Mouse (Mus musculus) splenic B cell, adult 2 months (primary cell): ENCODE results near the gene Helz2.
"Not testable (repeated sequence)": the region's sequence is repeated elsewhere in the genome, so short reads cannot be mapped to it uniquely, and the experiment has no call there.

Experiments used
- DNase-seq: peaks from one replicate; pipeline ENCODE4 v3.0.0-alpha.2; 2011; ENCODE audit warnings: low read depth, low spot score
- H3K27me3 ChIP-seq: 2 replicates; pipeline ENCODE4 v1.6.1; 2012; ENCODE audit warnings: mild to moderate bottlenecking, low read length, moderate library complexity, mixed read lengths; ENCODE audit not compliant: control insufficient read depth, poor library complexity, insufficient read depth, severe bottlenecking
- H3K36me3 ChIP-seq: 2 replicates; pipeline ENCODE4 v1.6.1; 2012; ENCODE audit warnings: mild to moderate bottlenecking, low read length, moderate library complexity, mixed read lengths; ENCODE audit not compliant: control insufficient read depth, poor library complexity, insufficient read depth, severe bottlenecking

Gene Helz2

DNA sequence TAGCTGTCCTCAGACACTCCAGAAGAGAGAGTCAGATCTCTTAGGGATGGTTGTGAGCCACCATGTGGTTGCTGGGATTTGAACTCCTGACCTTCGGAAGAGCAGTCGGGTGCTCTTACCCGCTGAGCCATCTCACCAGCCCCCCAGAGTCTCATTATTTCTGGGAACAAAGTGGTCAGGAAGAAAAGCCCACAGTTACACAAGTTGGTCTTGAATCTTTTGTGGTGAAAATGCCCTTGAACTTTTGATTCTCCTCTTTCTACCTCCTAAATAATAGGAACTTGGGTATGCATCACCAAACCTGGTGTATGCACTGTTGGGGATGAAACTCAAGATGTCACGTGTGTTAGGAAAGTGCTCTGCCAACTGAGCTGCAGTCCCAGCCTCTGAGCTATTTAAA, 49.9 kb downstream of the Helz2 start:
- Histone ChIP-seq H3K36me3 (no peaks in the 10 kb centered on the region), H3K27me3 (no peaks in the 10 kb centered on the region)
- peak; percentile 15 for DNase-seq

DNA sequence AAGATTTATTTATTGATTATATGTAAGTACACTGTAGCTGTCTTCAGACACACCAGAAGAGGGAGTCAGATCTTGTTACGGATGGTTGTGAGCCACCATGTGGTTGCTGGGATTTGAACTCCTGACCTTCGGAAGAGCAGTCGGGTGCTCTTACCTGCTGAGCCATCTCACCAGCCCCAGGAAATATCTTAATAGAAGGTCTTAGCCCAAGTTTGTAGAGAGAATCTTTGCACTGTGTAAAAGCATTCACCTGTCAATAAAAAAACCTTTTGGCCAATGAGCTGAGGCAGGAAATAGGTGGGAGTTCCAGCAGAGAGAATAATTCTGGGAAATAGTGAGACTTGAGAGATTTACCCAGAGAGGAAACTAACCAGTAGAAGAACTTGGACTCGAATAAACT, 50.4 kb downstream of the Helz2 start:
- H3K36me3 ChIP-seq, DNase-seq, H3K27me3 ChIP-seq: not testable (repeated sequence)

DNA sequence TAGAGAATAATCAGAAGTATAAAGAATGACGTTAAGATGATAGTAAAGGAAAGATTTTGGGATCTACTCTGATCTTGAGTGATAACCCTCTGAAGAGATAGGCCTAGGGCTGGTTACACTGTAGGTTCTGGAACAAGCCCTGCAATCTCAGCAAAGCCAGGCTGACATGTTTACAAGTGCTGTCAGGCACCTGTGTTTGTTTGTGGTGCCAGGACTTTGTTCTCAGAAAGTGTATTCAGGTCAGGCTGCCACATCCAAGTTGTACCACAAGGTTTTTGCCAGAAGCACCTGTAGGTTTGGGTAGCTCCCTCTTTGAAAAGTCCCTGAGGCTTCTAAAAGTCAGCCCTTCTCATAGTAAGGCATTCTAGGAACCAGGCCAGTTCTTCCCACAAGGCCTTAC, 52.5 kb downstream of the Helz2 start:
- no peak for DNase-seq
- H3K27me3 ChIP-seq, result no peaks in the 10 kb centered on the region
- no peaks in the 10 kb centered on the region for H3K36me3 ChIP-seq

DNA sequence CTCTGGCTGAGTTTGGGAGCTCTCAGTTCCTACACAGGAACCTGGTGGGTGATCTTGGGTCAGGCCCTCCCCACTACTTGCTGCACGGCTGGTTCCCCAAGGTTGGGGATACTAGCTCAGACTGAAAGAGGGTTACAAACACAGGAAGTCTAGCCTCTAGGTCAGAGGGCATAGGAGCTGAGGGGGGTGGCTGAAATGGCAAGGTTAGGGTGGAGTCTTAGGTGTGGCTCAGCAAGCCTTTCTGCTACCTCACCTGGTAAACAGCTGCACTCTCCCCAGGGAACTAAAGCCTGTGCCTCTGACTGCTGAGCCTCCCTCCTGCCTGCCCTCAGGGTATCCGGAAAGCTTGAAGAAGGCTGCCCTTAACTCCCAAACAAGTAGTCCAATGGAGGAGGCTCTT, 53.1 kb downstream of the Helz2 start:
- DNase-seq, result peak; percentile 72
- Histone ChIP-seq H3K27me3 (no peaks in the 10 kb centered on the region), H3K36me3 (no peaks in the 10 kb centered on the region)

DNA sequence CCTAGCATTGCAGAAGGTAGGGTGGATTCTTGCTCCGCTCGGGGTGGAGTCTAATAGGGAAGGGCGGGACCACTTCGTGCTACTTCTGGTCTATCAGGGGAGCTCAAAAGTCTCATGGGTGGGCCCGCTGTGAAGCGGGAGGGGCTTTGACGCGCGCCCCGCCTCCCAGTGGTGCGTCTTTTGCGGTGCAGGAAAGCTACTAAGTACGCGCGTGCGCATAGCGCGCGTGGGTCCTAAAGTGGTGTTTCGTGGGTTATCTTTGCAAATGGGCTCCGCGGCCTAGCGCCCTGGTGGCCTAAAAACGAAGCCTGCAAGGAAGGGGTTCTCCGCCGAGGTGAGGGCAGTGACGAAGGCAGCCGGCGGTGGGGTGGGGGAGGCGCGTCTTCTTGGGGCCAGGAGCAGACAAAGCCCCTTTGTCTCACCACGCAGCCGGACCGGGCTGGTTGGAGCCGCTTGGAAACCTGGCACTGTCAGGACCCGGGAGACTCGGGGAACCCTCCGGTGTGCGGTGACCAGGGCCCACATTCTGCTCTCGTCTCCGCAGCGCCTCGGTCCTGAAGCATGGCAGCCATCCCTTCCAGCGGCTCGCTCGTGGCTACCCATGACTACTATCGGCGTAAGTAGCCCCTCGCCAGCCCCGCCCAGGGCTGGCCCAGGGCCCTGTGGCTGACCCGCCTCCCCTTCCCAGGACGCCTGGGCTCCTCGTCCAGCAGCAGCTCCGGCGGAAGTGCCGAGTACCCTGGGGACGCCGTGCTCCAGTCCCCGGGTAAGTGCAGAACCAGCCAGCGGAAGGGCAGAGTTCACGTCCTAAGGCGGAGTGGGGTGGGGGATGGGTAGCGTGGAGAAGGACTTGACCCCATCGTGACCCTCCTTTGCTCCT, 54.5 kb downstream of the Helz2 start, which contains the start of gene Ppdpf:
Gene Ppdpf (plus strand): TSS at position 127 of the 880 bp plus-strand sequence.
- no peaks in the 10 kb centered on the region for H3K27me3 ChIP-seq
- DNase-seq, result peak; percentile 98
- no peaks in the 10 kb centered on the region for H3K36me3 ChIP-seq

DNA sequence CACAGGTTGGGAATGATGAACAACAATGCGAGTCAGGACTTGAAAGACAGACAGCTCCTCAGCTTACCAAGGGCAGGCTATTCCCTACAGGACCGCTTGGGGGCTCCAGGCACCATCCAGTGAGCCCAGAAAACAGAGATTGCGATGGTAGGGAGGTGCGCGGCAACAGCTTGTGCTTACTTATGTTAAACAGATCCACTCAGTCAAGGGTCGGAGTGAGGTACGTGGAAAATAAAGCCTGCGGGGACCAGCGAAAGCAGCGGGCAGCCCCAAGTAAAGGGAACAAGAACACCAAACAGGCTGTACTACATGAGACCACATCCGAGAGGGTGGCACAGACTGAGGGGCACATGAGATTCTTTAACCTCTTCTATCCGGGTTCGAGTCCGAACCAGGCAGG, 55.2 kb downstream of the Helz2 start:
- peak; percentile 93 for DNase-seq
- H3K27me3 ChIP-seq, result no peaks in the 10 kb centered on the region
- no peaks in the 10 kb centered on the region for H3K36me3 ChIP-seq

DNA sequence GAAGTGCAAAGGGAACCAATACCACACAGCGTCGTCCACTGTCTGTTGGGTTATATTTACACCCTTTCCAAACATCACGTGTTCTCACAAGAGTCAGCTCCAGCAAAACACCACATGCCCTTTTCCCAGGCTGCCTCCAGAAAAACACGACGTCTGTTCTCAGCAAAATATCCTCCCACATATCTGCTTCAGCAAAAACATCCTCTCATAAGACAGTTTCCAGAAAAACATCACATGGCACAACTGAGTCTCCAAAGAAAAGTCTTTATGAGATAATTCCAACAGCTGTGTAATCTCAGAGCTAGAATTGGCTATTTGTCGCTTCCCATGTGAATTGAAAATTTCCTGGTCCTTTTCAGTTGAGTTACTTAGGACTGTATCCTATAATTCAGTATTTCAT, 60.9 kb downstream of the Helz2 start:
- no peaks in the 10 kb centered on the region for H3K36me3 ChIP-seq
- DNase-seq, result no peak
- H3K27me3 ChIP-seq, result no peaks in the 10 kb centered on the region; the same call in 1 of the 2 replicates

DNA sequence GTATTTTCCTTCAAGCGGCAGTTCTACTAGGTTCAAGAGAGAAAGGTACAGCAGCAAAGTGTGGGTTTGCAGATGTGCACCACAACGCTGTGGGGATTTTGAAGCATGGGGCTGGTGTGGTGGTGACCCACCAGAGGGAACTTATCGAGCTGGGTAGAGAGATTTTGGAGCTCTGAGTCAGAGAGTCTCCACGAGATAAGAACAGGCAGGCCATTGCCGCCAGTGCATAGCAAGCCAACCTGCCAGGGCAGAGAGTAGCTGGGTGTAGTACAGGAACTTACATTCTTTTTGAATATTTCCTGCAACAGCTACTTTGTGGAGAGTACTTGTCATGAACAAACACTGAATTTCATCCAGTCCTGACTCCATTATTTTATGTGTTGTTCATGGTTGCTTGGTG, 63.4 kb downstream of the Helz2 start:
- DNase-seq, result no peak
- Histone ChIP-seq H3K36me3 (no peaks in the 10 kb centered on the region), H3K27me3 (no peaks in the 10 kb centered on the region; the same call in 1 of the 2 replicates)

DNA sequence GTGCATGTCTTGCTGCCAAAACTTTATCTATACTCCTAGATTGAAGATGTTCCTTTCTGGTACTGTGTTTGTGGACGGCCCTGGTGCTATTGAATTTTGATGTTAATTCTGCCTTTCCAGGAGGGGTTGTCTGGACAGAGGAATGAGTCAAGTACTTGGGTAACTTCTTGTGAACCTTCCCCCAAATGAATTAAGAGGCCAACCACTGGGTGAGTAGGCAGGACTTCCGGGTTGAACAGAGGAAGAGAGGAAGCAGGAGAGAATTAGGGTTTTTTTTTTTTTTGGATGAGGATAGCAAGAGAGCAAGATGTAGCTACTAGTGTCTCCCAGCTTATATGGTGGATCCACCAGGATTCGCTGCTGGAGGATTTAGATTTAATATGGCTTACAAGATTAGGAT, 63.8 kb downstream of the Helz2 start:
- Histone ChIP-seq H3K36me3 (no peaks in the 10 kb centered on the region), H3K27me3 (no peaks in the 10 kb centered on the region; the same call in 1 of the 2 replicates)
- DNase-seq, result no peak
